8 mouse cellular contexts compared by ENCODE assay signal in genomic region chr19:4811063-4811908, GRCm38 (mm10). TPM values are rescaled to one million over a fixed set of nuclear protein-coding genes. Genes with fewer than 3 reads are reported as not detected.
DNase-seq lines count a peak whose midpoint lies in the region; ATAC-seq lines count a peak whose summit lies in the region.

Gene Gm21992 (minus strand): TSS chr19:4811612.
Gene Rbm14 (minus strand): TSS chr19:4811634.

- H3K4me3 ChIP-seq in heart, embryonic 10.5 days = peak within 1 kb of the TSS; percentile 92
- peak within 1 kb of the TSS; percentile 67 for H3K4me3 ChIP-seq in kidney, embryonic 15.5 days (replicated peaks)

- peak; percentile 95 to 96 for DNase-seq in B cell, adult 2 months
- peak; percentile 100 for DNase-seq in brain, adult 2 months (ENCODE audit: low read depth, low spot score)
- peak; percentile 100 for DNase-seq in heart, embryonic 10.5 days (ENCODE audit: low spot score)
- peak; percentile 98 for DNase-seq in liver
- DNase-seq in spleen, postnatal 4 days (ENCODE audit: low spot score in 2 of 2) = peak; percentile 97 to 98

- WGBS in heart, embryonic 10.5 days = under 1% methylated on average over 83 of the region's 83 CpGs
- under 1% methylated on average over 83 of the region's 83 CpGs for WGBS in kidney, embryonic 15.5 days

- peak; percentile 89 for ATAC-seq in erythroblast, adult 5-6 weeks (replicated peaks; ENCODE audit: low FRiP score, poor library complexity, severe bottlenecking)
- peak; percentile 99 for ATAC-seq in kidney, embryonic 15.5 days (replicated peaks; ENCODE audit: low FRiP score)
- peak; percentile 99 for ATAC-seq in monocyte, adult 5-6 weeks (replicated peaks; ENCODE audit: insufficient number of reproducible peaks, low FRiP score, low TSS enrichment, poor library complexity, severe bottlenecking)

- peaks cover 10% of the 10 kb centered on the region for H3K4me1 ChIP-seq in heart, embryonic 10.5 days
- peaks cover 27% of the 10 kb centered on the region for H3K4me1 ChIP-seq in kidney, embryonic 15.5 days

- no peaks in the 10 kb centered on the region for H3K27me3 ChIP-seq in heart, embryonic 10.5 days (ENCODE audit: insufficient read depth, poor library complexity, severe bottlenecking)
- H3K27me3 ChIP-seq in kidney, embryonic 15.5 days = no peaks in the 10 kb centered on the region

- H3K9ac ChIP-seq in kidney, embryonic 15.5 days = peak within 1 kb of the TSS; percentile 78

- peak within 1 kb of the TSS; percentile 80 for H3K4me2 ChIP-seq in kidney, embryonic 15.5 days

- peak within 1 kb of the TSS; percentile 97 for H3K27ac ChIP-seq in heart, embryonic 10.5 days
- H3K27ac ChIP-seq in kidney, embryonic 15.5 days = peak within 1 kb of the TSS; percentile 98

- H3K9me3 ChIP-seq in heart, embryonic 10.5 days = no peaks in the 10 kb centered on the region
- H3K9me3 ChIP-seq in kidney, embryonic 15.5 days (replicated peaks) = no peaks in the 10 kb centered on the region

- H3K36me3 ChIP-seq in heart, embryonic 10.5 days = no peaks in the 10 kb centered on the region
- H3K36me3 ChIP-seq in kidney, embryonic 15.5 days = 0 out of 2 replicates have a peak, but pooled peaks cover 4% of the 10 kb centered on the region

RNA-seq across cellular contexts. Expression of gene Gm21992, which starts in this region (rescaled TPM):
- total RNA-seq in erythroblast, adult 5-6 weeks (2015; ENCODE audit: low replicate concordance) = 7.7 and 74.0 TPM in 2 replicates
- 20.6 and 28.2 TPM in 2 replicates for total RNA-seq in erythroblast, adult 5-6 weeks (2017; ENCODE audit: low replicate concordance)
- polyA plus RNA-seq in heart, embryonic 10.5 days (2016; fragmentation: Nextera tagmentation; extraction: Ambion mirVana) = 21.5 and 23.0 TPM in 2 replicates
- polyA plus RNA-seq in kidney, embryonic 15.5 days (2015; fragmentation: Nextera tagmentation; extraction: Ambion mirVana) = 38.2 and 40.3 TPM in 2 replicates
- total RNA-seq in monocyte, adult 5-6 weeks (2017) = 15.1 to 25.6 TPM (median 19.0 TPM) in 3 replicates

RNA-seq across cellular contexts. Expression of gene Rbm14, which starts in this region (rescaled TPM):
- total RNA-seq in erythroblast, adult 5-6 weeks (2015; ENCODE audit: low replicate concordance) = 63.8 and 73.6 TPM in 2 replicates
- 59.4 and 71.3 TPM in 2 replicates for total RNA-seq in erythroblast, adult 5-6 weeks (2017; ENCODE audit: low replicate concordance)
- polyA plus RNA-seq in heart, embryonic 10.5 days (2016; fragmentation: Nextera tagmentation; extraction: Ambion mirVana) = 78.0 and 92.7 TPM in 2 replicates
- polyA plus RNA-seq in kidney, embryonic 15.5 days (2015; fragmentation: Nextera tagmentation; extraction: Ambion mirVana) = 97.3 and 103 TPM in 2 replicates
- total RNA-seq in monocyte, adult 5-6 weeks (2017) = 6.2 to 21.3 TPM (median 6.9 TPM) in 3 replicates

Comparison
In these comparisons a context has a peak if more than half of its experiments do, and no peak if none do; other contexts are left out.
1. Peak in every context shown above with its lines: DNase-seq, ATAC-seq, H3K4me3 ChIP-seq and H3K27ac ChIP-seq.